Mouse (Mus musculus): Measurements from ENCODE around the gene Fars2.

DNA sequence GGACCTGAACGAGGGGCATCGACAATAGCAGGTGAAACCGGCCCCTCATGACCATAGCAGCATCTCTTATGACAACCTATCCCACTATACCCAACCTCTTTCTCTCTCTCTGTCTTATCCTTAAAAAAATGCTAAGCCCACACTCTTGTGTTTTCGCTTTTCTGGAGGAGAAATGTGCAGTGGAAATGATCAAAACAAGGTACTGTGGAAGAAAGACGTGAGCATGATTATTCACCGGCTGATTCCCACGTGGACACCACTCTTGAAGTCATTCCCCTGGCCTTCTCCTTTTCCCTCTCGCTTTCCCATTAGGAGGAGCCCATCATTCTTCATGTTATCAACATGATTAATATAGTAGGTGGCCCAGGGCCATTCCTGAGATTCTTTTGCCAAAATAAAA lies 608.7 kb downstream of the Fars2 start:
- TF ChIP-seq CTCF (IDR thresholded peaks at IDR 0.05; ENCODE audit: extremely low read depth, insufficient read length, insufficient replicate concordance, low read depth, low read length) (no peak), POLR2A (IDR thresholded peaks at IDR 0.05; ENCODE audit: low read depth, low read length) (no peak)

All from small intestine, adult 2 months (tissue).